Mouse (Mus musculus) liver, embryonic 15.5 days (tissue): ENCODE measurements around the gene Tchp. TPM values are rescaled to one million over a fixed set of nuclear protein-coding genes. Genes with fewer than 3 reads are reported as not detected.

ENCODE experiments used
- ATAC-seq: fragments of 200-750 bp; cut with Nextera tagmentation; 2 replicates; pipeline ENCODE4 v1.8.0; 2017; ENCODE audit warnings: moderate number of reproducible peaks, mild to moderate bottlenecking, moderate library complexity; ENCODE audit not compliant: insufficient read depth
- H3K27ac ChIP-seq: fragments of 300-500 bp; sonication (generic); replicated peaks from 2 replicates; pipeline ENCODE4 v1.5.1; 2015; ENCODE audit warnings: mild to moderate bottlenecking, inconsistent platforms
- H3K27me3 ChIP-seq: fragments of 300-500 bp; sonication (generic); 2 replicates; pipeline ENCODE4 v1.6.1; 2015; ENCODE audit warnings: mild to moderate bottlenecking, inconsistent platforms
- H3K36me3 ChIP-seq: fragments of 300-500 bp; sonication (generic); replicated peaks from 2 replicates; pipeline ENCODE4 v1.6.1; 2015; ENCODE audit warnings: moderate library complexity, mild to moderate bottlenecking, inconsistent platforms
- H3K4me1 ChIP-seq: fragments of 300-500 bp; sonication (generic); replicated peaks from 2 replicates; pipeline ENCODE4 v1.6.1; 2015; ENCODE audit warnings: inconsistent platforms
- H3K4me2 ChIP-seq: fragments of 300-500 bp; sonication (generic); 2 replicates; pipeline ENCODE4 v1.6.1; 2015; ENCODE audit warnings: moderate library complexity, mild to moderate bottlenecking, inconsistent platforms
- H3K4me3 ChIP-seq: fragments of 300-500 bp; sonication (generic); replicated peaks from 2 replicates; pipeline ENCODE4 v1.5.1; 2015; ENCODE audit warnings: mild to moderate bottlenecking, inconsistent platforms
- H3K9ac ChIP-seq: fragments of 300-500 bp; sonication (generic); 2 replicates; pipeline ENCODE4 v1.6.1; 2015; ENCODE audit warnings: moderate library complexity, mild to moderate bottlenecking, inconsistent platforms
- H3K9me3 ChIP-seq: fragments of 300-500 bp; sonication (generic); replicated peaks from 2 replicates; pipeline ENCODE4 v1.6.1; 2016; ENCODE audit warnings: inconsistent platforms
- WGBS: fragments of 180-500 bp; shearing (Covaris S2); methylation state at CpG from one replicate; pipeline ENCODE4 v1.1.7; 2015; ENCODE audit warnings: mixed read lengths; ENCODE audit not compliant: insufficient replicate concordance; 5-methylcytosine and 5-hydroxymethylcytosine counted together
- polyA plus RNA-seq: library from polyadenylated mRNA; unstranded; fragments of >200 nt; fragmentation: Nextera tagmentation; extraction: Ambion mirVana; gene quantifications from 2 replicates; pipeline ENCODE4 v1.2.1, GENCODE M21; 2015

Tchp gene
- 2.9 and 3.2 TPM in 2 replicates for polyA plus RNA-seq

GRCm38 (mm10) chr5:114707265-114708068 lies at the start of gene Tchp:
Gene Tchp (plus strand): TSS chr5:114707760.
- WGBS: 5% methylated on average over 49 of the region's 49 CpGs
- H3K27ac ChIP-seq: no peak within 1 kb of the TSS

GRCm38 (mm10) chr5:114658255-114658654 lies 49.3 kb upstream of the Tchp start, which contains the start of gene Trpv4:
Gene Trpv4 (minus strand): TSS chr5:114658421.
- Histone ChIP-seq H3K4me2 (peak within 1 kb of the TSS; percentile 61), H3K27ac (no peak within 1 kb of the TSS), H3K27me3 (peaks cover 62% of the 10 kb centered on the region), H3K4me1 (0 out of 2 replicates have a peak, but pooled peaks cover 5% of the 10 kb centered on the region), H3K9ac (no peak within 1 kb of the TSS), H3K36me3 (no peaks in the 10 kb centered on the region), H3K9me3 (no peaks in the 10 kb centered on the region), H3K4me3 (peak within 1 kb of the TSS; percentile 40)
- WGBS: 2% methylated on average over 47 of the region's 47 CpGs
- no peak for ATAC-seq

More at GRCm38 (mm10) chr5:114707265-114708068, at the start of gene Tchp:
- H3K27me3 ChIP-seq: no peaks in the 10 kb centered on the region
- peaks cover 29% of the 10 kb centered on the region for H3K4me1 ChIP-seq
- H3K9ac ChIP-seq: peak within 1 kb of the TSS; percentile 82
- peak within 1 kb of the TSS; percentile 88 for H3K4me3 ChIP-seq
- H3K36me3 ChIP-seq: peaks cover 18% of the 10 kb centered on the region
- H3K9me3 ChIP-seq: no peaks in the 10 kb centered on the region
- ATAC-seq: peak; percentile 71
- H3K4me2 ChIP-seq: peak within 1 kb of the TSS; percentile 87

DNA sequence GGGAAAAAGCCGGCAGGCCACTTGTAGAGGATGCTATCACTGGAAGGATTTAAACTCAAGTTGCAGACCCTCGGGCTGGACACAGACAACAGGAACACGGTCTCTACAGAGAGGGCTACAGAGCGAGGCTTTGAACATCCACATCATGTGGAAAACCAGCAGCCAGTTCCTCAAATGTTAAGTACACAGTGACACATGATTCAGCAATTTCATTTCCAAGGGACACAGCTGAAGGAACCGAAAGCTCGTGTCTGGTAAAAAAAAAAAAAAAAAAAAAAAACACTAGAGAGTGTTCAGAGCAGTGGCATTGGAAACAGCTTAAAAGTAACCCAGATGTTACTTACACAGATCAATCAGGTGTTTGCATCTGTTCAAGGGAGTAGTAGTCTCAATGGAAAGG lies 46.5 kb upstream of the Tchp start:
- Histone ChIP-seq H3K4me2 (no peak overlapping the region), H3K4me1 (0 out of 2 replicates have a peak, but pooled peaks cover 5% of the 10 kb centered on the region), H3K9me3 (no peaks in the 10 kb centered on the region), H3K27me3 (peaks cover 48% of the 10 kb centered on the region), H3K4me3 (no peak overlapping the region), H3K27ac (0 out of 2 replicates have a peak overlapping the region, but pooled peaks have one; percentile 33), H3K9ac (no peak overlapping the region), H3K36me3 (no peaks in the 10 kb centered on the region)
- 15% methylated on average over 6 of the region's 6 CpGs for WGBS
- no peak for ATAC-seq

- 59% methylated on average over 4 of the region's 4 CpGs for WGBS
- no peak for ATAC-seq
- no peak overlapping the region for H3K27ac ChIP-seq
- no peak overlapping the region for H3K4me3 ChIP-seq
- no peak overlapping the region for H3K4me2 ChIP-seq
- H3K9me3 ChIP-seq: no peaks in the 10 kb centered on the region
- no peaks in the 10 kb centered on the region for H3K36me3 ChIP-seq
- H3K4me1 ChIP-seq: peaks cover 15% of the 10 kb centered on the region
- H3K27me3 ChIP-seq: peaks cover 17% of the 10 kb centered on the region
- H3K9ac ChIP-seq: no peak overlapping the region
Measured at GRCm38 (mm10) chr5:114664139-114664538, 43.4 kb upstream of the Tchp start.

DNA sequence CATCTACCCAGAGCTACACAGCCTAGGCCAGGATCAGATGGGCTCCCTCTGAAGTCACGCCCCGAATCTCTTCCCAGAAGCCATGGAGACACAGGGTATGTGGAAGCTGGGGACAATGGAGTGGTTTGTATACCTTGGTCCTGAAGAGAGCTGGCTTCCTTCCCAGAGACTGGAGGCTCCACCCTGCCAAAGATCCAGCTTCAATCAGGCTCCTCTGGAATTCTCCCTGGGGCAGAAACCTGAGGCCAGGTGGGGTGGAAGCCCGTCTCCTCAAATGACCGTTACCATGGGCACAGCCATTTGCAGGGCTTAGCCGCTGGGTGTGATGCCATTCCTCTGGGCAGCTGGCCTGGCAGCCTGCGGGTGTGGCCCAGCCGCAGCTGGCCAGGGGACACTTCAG lies 42.8 kb upstream of the Tchp start:
- Histone ChIP-seq H3K27me3 (peaks cover 11% of the 10 kb centered on the region), H3K4me1 (peaks cover 15% of the 10 kb centered on the region), H3K9ac (no peak overlapping the region), H3K4me3 (no peak overlapping the region), H3K27ac (no peak overlapping the region), H3K36me3 (no peaks in the 10 kb centered on the region), H3K4me2 (no peak overlapping the region), H3K9me3 (no peaks in the 10 kb centered on the region)
- ATAC-seq: no peak
- 68% methylated on average over 7 of the region's 7 CpGs for WGBS

DNA sequence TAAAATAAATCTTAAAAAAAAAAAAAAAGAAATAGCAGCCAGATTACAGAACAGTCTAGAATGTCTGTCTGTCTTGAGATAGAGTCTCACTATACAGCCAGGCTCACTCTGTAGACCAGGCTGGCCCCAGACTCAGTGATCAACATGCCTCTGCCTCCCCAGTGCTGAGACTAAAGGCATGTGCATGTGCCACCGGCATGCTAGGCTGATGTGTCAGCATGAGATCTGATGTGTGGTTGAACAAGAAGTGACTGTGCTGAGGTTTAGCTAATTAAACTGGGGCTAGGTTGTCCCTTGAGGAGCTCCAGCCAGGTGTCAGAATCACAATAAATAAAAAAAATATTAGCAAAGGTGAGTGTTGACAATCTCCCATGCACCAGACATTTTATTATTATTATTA lies 40.9 kb upstream of the Tchp start:
- ATAC-seq: no peak
- Histone ChIP-seq H3K4me1 (peaks cover 15% of the 10 kb centered on the region), H3K9ac (no peak overlapping the region), H3K9me3 (no peaks in the 10 kb centered on the region), H3K4me3 (no peak overlapping the region), H3K36me3 (0 out of 2 replicates have a peak, but pooled peaks cover 4% of the 10 kb centered on the region), H3K27me3 (no peaks in the 10 kb centered on the region; the same call in 1 of the 2 replicates), H3K27ac (no peak overlapping the region), H3K4me2 (peak overlapping the region; percentile 80)
- WGBS: 42% methylated on average over 1 of the region's 1 CpGs

DNA sequence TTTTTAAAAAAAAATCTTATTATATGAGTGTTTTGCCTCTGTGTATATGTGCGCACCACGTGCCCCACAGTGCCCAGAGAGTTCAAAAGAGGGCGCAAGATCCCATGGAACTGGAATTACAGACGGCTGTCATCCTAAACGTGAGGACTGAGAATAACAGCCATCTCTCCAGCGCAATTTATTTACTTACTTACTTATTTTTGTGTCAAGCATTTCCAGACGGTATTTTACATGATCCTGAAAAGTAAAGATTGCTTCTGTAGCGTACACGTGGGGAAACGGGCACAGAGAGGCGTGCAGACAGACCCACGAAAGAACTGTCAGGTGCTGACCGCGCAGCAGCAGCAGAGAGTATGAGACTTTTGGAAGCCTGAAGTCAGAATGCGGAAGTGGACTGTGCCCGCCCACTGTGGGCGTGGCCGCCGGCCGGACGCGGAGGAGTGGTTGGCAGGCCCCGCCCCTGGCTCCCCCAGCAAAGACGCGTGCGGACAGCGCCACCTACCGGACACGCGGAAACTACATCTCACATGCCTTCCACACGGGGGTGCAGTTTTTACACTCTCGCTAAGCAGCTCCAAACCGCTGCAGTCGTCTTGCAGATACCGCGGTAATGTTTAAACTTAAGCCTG lies 40.2 kb upstream of the Tchp start:
- H3K9me3 ChIP-seq: no peaks in the 10 kb centered on the region
- H3K4me3 ChIP-seq: peak overlapping the region; percentile 45
- peak overlapping the region; percentile 80 for H3K4me2 ChIP-seq
- peaks cover 15% of the 10 kb centered on the region for H3K4me1 ChIP-seq
- WGBS: 2% methylated on average over 36 of the region's 36 CpGs
- peak overlapping the region; percentile 69 for H3K27ac ChIP-seq
- 0 out of 2 replicates have a peak, but pooled peaks cover 4% of the 10 kb centered on the region for H3K36me3 ChIP-seq
- no peaks in the 10 kb centered on the region; the same call in 1 of the 2 replicates for H3K27me3 ChIP-seq
- ATAC-seq: peak; percentile 87
- peak overlapping the region; percentile 31; the same call in 1 of the 2 replicates for H3K9ac ChIP-seq

DNA sequence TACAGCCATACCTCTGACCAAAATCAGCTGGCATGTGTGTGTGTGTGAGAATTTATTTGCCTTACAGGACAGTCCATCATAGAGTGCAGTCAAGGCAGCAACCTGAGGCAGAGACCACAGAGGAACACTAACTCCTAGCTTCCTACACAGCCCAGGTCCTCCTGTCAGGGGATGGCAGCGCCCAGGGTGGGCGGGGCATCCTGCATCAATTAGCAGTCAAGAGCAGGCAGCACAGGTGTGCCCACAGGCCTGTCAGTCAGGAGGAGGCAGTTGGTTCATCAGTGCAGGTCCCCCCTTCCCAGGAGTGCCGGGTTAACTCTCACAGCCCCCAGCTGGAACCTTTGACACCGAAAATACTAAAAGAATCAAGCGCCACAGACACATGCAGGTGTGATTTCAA lies 38.5 kb upstream of the Tchp start:
- H3K36me3 ChIP-seq: 0 out of 2 replicates have a peak, but pooled peaks cover 4% of the 10 kb centered on the region
- H3K9me3 ChIP-seq: no peaks in the 10 kb centered on the region
- H3K27me3 ChIP-seq: no peaks in the 10 kb centered on the region; the same call in 1 of the 2 replicates
- peaks cover 15% of the 10 kb centered on the region for H3K4me1 ChIP-seq
- WGBS: 84% methylated on average over 5 of the region's 5 CpGs
- no peak overlapping the region for H3K4me2 ChIP-seq
- H3K9ac ChIP-seq: no peak overlapping the region
- H3K27ac ChIP-seq: no peak overlapping the region
- no peak for ATAC-seq
- no peak overlapping the region for H3K4me3 ChIP-seq

DNA sequence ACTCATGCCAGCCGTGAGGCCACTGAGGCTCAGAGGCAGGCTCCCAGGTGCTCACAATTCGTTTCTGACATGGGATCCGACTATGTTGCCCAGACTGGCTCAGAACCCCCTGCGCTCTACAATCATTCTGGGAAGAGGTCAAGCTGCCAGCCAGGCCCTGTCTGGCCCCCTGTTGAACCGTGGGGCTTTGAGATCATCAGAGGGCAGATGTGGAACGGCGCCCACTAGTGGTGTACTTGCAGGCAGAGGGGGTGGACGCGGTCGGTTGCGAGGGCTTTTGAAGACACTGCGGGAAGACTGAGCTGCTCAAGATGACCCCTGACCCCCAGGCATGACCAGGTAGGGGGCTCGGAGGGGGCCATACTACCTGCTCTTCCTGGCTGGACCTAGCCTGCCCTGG lies 34.4 kb upstream of the Tchp start:
- Histone ChIP-seq H3K4me1 (peaks cover under 1% of the 10 kb centered on the region; the same call in 1 of the 2 replicates), H3K9ac (no peak overlapping the region), H3K36me3 (peaks cover 4% of the 10 kb centered on the region; the same call in 1 of the 2 replicates), H3K9me3 (no peaks in the 10 kb centered on the region), H3K27me3 (no peaks in the 10 kb centered on the region), H3K27ac (no peak overlapping the region), H3K4me3 (no peak overlapping the region), H3K4me2 (no peak overlapping the region)
- no peak for ATAC-seq
- WGBS: 81% methylated on average over 13 of the region's 13 CpGs

GRCm38 (mm10) chr5:114674594-114674993 lies 33.0 kb upstream of the Tchp start:
- Histone ChIP-seq H3K36me3 (peaks cover 4% of the 10 kb centered on the region; the same call in 1 of the 2 replicates), H3K9me3 (no peaks in the 10 kb centered on the region), H3K9ac (no peak overlapping the region), H3K27ac (no peak overlapping the region), H3K4me2 (no peak overlapping the region), H3K4me3 (no peak overlapping the region), H3K4me1 (no peaks in the 10 kb centered on the region), H3K27me3 (no peaks in the 10 kb centered on the region)
- WGBS: 73% methylated on average over 8 of the region's 8 CpGs
- no peak for ATAC-seq
